Mouse (Mus musculus) hindlimb bud, embryonic 11.5 days (tissue): ENCODE results near the gene Poc1a.
A peak's percentile ranks its signal among the peaks of the same experiment; 100 is the strongest.

Experiments
- DNase-seq: peaks from one replicate; pipeline ENCODE4 v3.0.0-alpha.2; 2012; ENCODE audit warnings: low read depth, low spot score; ENCODE audit errors: extremely low spot score

Gene Poc1a

GRCm38 (mm10) chr9:106263381-106263924 lies 17.4 kb upstream of the Poc1a start:
- no peak for DNase-seq

DNA sequence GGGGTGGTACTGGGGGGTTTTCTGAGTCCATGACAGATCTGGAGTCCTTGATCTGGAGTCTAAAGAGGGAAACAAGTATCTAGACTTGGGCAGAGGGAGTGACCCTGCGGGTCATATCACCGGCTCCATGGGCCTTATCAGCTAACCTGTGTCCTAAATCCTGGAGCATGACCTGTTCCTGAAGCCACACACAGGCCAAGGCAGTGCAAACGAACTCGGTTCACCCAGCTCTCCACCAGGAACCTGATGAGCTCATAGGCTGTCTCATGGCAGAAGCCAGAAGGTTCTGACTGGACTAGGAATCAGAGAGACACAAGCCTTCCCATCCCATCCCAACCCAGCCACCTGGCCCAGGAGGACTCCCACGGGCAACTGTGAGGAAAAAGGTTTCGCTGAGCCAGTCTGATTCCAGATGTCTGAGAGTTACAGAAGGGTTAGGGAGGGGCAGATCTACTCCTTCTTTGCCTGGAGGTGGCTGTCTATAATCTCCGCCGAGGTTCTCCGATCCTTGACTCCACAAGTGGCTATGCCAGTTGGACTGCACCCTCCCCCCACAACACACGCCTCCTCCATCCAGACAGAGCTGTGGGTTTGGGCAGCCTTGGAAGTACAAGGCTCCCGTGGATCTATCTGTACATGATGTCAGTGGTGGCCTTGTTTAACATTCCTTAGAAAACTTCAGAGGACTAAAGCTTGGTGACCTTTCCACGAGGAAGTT lies 15.3 kb upstream of the Poc1a start:
- DNase-seq, result no peak

- no peak for DNase-seq
Measured at GRCm38 (mm10) chr9:106266936-106267657, 13.8 kb upstream of the Poc1a start.

GRCm38 (mm10) chr9:106268421-106268820 lies 12.4 kb upstream of the Poc1a start:
- DNase-seq, result no peak

GRCm38 (mm10) chr9:106269076-106269788 lies 11.6 kb upstream of the Poc1a start:
- DNase-seq, result no peak

DNA sequence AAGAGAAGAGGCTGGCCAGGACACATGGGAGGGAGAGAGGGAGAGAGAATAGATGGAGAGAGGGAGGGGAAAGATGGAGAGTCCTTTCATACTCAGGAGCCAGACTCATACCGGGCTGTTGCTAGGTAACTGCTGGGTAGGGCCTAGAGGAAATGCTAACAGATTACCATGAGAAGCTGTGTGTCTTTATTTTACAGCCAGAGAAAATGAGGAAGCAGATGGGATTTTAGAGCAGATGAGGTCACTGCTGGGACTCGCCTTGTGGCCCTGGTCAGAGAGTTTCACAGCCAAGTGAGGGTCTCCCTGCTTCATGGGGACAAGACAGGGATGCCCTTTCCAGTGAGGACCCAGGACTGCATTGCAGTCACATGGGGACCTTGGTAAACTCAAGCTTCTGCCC lies 11.0 kb upstream of the Poc1a start:
- DNase-seq, result no peak

GRCm38 (mm10) chr9:106270656-106271055 lies 10.2 kb upstream of the Poc1a start:
- no peak for DNase-seq

DNA sequence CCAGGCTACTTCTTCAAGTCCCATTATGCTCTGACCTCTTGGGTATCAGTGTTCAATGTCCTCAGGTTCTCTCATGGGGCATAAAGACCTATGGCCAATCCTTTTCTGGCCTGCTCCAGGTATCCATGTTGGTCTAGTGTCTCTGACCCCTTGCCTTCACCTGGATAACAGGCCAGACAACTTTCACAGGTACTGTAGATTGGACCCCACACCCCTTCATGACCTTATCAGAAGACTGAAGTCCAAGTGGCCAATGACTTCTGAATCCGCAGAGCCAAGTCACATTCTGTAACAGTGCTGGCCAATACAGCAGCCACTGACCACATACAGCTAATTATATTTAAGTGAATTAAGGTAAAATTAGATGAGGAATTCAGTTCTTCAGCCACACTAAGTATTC lies 8.6 kb upstream of the Poc1a start:
- DNase-seq, result no peak

- DNase-seq, result no peak
Measured at GRCm38 (mm10) chr9:106273276-106273675, 7.6 kb upstream of the Poc1a start.

DNA sequence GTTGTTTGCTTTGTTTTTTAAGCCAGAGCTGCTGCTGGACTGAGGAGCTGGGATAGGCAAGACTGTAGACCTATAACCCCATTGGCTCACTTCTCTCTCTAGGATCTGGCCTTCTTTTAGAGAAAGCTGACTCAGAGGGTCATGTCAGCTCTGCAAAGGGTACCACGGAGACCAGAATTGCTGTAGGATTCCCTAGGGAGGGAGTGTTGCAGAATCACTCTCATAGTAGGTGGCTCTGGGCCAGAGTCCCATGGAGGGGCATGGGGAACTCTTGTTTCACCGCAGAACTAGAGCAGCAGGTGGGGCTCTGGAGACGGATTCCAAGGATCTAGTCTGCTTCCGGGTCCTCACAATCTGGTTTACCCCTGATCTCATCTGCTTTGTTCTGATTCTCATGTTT lies 7.1 kb upstream of the Poc1a start:
- no peak for DNase-seq

GRCm38 (mm10) chr9:106274652-106275180 lies 6.1 kb upstream of the Poc1a start:
- no peak for DNase-seq

- DNase-seq, result no peak
Measured at GRCm38 (mm10) chr9:106275806-106276205, 5.1 kb upstream of the Poc1a start.

GRCm38 (mm10) chr9:106280386-106280785 lies 475 bp upstream of the Poc1a start:
- DNase-seq, result peak; percentile 6

GRCm38 (mm10) chr9:106282024-106282423 lies 1.2 kb downstream of the Poc1a start:
- DNase-seq, result no peak

- DNase-seq, result no peak
Measured at GRCm38 (mm10) chr9:106287165-106287564, 6.3 kb downstream of the Poc1a start.

- peak; percentile 52 for DNase-seq
Measured at GRCm38 (mm10) chr9:106288864-106289263, 8.0 kb downstream of the Poc1a start.

DNA sequence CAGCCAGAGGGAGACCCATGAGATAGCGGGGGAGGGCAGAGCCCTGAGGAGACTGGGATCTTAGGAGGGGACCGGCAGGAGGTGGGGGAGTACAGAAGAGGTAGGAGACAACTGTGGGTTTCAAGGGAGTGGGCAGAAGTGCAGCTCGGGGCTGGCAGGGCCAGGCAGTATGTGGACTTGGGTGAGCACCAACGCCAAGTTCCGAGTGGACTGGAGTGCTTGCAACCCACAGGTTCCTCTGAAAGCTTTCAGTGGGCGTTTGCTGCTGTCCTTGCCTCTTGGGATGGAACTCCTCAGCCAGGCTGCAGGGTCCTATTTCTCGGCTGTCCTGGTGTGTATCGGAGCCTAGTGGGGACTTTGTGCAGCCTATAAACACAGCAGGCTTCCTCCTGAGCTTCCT lies 9.0 kb downstream of the Poc1a start:
- DNase-seq, result no peak

DNA sequence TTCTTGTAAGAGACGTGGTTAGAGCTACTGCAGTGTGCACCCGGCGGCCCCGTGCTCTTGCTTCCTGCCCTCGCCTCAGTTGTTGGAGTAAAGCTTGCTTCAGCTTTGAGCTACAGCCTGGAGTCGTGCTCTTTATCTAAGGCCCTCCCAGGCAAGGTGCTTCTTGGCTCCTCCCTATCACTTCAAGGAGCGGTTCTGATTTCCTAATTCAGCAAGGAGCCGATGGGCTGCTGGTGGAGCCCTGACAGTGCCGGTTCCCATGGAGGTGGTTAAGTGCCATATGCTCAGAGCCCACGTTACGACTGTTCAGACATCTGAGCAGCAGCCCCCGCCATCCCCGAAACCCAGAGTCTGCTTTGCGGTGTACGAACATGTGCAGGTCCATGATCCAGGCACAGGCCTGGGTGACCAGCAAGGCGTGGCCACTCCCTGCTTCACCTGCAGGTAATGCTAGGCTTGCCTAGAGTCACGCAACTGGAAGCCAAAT lies 9.8 kb downstream of the Poc1a start:
- DNase-seq, result no peak

DNA sequence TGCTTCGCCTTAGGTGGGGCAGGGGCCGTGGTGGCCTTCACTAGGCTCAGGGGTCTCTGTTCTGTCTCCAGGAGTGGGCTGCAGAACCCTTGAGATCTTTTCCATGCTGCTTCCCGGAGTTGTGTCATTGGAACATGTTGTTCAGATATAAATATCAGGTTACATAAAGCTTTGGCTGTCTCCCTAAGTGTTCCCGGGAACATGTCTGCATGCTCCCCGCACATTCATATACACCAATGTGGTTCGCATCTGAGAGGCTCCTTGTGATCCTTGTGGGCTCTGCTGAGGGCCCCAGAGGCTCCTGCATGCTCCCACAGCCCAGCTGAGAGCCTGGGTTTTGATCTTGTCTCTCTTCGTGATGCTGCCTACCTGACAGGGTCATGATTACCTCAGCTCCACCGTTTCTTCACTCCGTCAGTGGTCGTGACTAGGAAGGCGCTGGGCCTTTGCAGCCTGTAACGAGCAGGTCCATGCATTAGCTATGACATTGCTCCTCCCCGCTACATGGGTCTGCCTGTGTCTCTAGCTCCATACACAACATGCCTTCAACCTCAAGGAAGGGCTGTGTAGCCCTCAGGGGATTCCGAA lies 12.8 kb downstream of the Poc1a start:
- DNase-seq, result no peak

DNA sequence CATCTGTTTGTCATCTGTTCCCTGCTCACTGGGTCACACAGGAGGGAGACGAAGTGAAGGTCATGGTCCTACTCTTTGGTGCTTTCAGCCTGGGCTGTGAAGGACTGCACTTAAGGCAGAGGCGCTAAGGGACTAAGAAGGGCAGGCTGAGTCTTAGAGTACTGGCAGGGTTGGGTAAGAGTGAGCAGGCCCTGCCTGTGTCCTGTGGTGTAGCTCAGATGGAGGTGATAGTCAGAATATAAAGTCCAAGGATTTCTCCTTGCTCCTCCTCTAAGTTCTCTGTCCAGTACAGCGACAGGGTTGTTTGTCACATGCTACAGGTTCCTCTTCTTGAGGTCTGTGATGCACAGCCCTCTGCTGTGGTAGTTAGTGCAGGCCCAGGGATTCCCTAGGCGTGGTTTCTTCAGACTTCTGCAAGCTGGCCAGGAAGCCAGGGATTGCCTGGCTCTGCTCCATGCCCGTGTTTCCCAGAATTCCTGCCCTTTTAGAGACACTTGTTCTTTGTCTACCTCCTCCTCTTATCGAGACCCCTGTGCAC lies 15.8 kb downstream of the Poc1a start:
- no peak for DNase-seq
